Mouse (Mus musculus): ENCODE data around the gene Cacng2.

Gene Cacng2

GRCm38 (mm10) chr15:78082149-78082548 is 37.7 kb downstream of the Cacng2 start:
- DNase-seq (ENCODE audit: low spot score): no peak

GRCm38 (mm10) chr15:78081384-78081783 is 38.4 kb downstream of the Cacng2 start:
- DNase-seq (ENCODE audit: low spot score): no peak

GRCm38 (mm10) chr15:78080326-78080725 is 39.5 kb downstream of the Cacng2 start:
- no peak for DNase-seq (ENCODE audit: low spot score)

GRCm38 (mm10) chr15:78078776-78079628 is 40.8 kb downstream of the Cacng2 start:
- no peak for DNase-seq (ENCODE audit: low spot score)

- DNase-seq (ENCODE audit: low spot score): no peak
Observed at GRCm38 (mm10) chr15:78078206-78078605, 41.6 kb downstream of the Cacng2 start.

GRCm38 (mm10) chr15:78075921-78076320 is 43.9 kb downstream of the Cacng2 start:
- no peak for DNase-seq (ENCODE audit: low spot score)

- DNase-seq (ENCODE audit: low spot score): no peak
Observed at GRCm38 (mm10) chr15:78073109-78073508, 46.7 kb downstream of the Cacng2 start.

GRCm38 (mm10) chr15:78066475-78066874 is 53.4 kb downstream of the Cacng2 start:
- DNase-seq (ENCODE audit: low spot score): no peak

- DNase-seq (ENCODE audit: low spot score): no peak
Observed at GRCm38 (mm10) chr15:78065541-78065940, 54.3 kb downstream of the Cacng2 start.

- no peak for DNase-seq (ENCODE audit: low spot score)
Observed at GRCm38 (mm10) chr15:78064340-78064739, 55.5 kb downstream of the Cacng2 start.

GRCm38 (mm10) chr15:78062467-78062866 is 57.4 kb downstream of the Cacng2 start:
- no peak for DNase-seq (ENCODE audit: low spot score)

GRCm38 (mm10) chr15:78056930-78057329 is 62.9 kb downstream of the Cacng2 start:
- DNase-seq (ENCODE audit: low spot score): no peak

- DNase-seq (ENCODE audit: low spot score): no peak
Observed at GRCm38 (mm10) chr15:78050682-78051081, 69.1 kb downstream of the Cacng2 start.

- DNase-seq (ENCODE audit: low spot score): no peak
Observed at GRCm38 (mm10) chr15:78049933-78050332, 69.9 kb downstream of the Cacng2 start.

GRCm38 (mm10) chr15:78045842-78046241 is 74.0 kb downstream of the Cacng2 start:
- no peak for DNase-seq (ENCODE audit: low spot score)

GRCm38 (mm10) chr15:78045314-78045713 is 74.5 kb downstream of the Cacng2 start:
- DNase-seq (ENCODE audit: low spot score): no peak

- peak; percentile 38 for DNase-seq (ENCODE audit: low spot score)
Observed at GRCm38 (mm10) chr15:78044826-78045225, 75.0 kb downstream of the Cacng2 start.

- no peak for DNase-seq (ENCODE audit: low spot score)
Observed at GRCm38 (mm10) chr15:78042706-78043105, 77.1 kb downstream of the Cacng2 start.

- no peak for DNase-seq (ENCODE audit: low spot score)
Observed at GRCm38 (mm10) chr15:78037626-78038025, 82.2 kb downstream of the Cacng2 start.

- DNase-seq (ENCODE audit: low spot score): no peak
Observed at GRCm38 (mm10) chr15:78036586-78036985, 83.2 kb downstream of the Cacng2 start.

GRCm38 (mm10) chr15:78029938-78030337 is 89.9 kb downstream of the Cacng2 start:
- no peak for DNase-seq (ENCODE audit: low spot score)

GRCm38 (mm10) chr15:78026521-78026920 is 93.3 kb downstream of the Cacng2 start:
- DNase-seq (ENCODE audit: low spot score): no peak

- no peak for DNase-seq (ENCODE audit: low spot score)
Observed at GRCm38 (mm10) chr15:78024211-78024610, 95.6 kb downstream of the Cacng2 start.

- DNase-seq (ENCODE audit: low spot score): no peak
Observed at GRCm38 (mm10) chr15:78014046-78014445, 105.8 kb downstream of the Cacng2 start.
